Mouse (Mus musculus) cerebellum, postnatal 10 days (tissue): ENCODE results near the gene Vmn1r103.
"Not testable (repeated sequence)": the region's sequence is repeated elsewhere in the genome, so short reads cannot be mapped to it uniquely, and the experiment has no call there.

Experiments used
- DNase-seq, 2 experiments: peaks; one replicate each; pipeline ENCODE4 v3.0.0; 2021; ENCODE audit warnings: mixed read lengths in 2 of 2

The Vmn1r103 gene

GRCm38 (mm10) chr7:20510434-20510833 is at the start of gene Vmn1r103:
Gene Vmn1r103 (minus strand): TSS chr7:20510534.
- not testable (repeated sequence) for DNase-seq

GRCm38 (mm10) chr7:20545657-20546056 is 35.3 kb upstream of the Vmn1r103 start, which contains the start of gene Gm5726:
Gene Gm5726 (minus strand): TSS chr7:20545757.
- DNase-seq: not testable (repeated sequence)

DNA sequence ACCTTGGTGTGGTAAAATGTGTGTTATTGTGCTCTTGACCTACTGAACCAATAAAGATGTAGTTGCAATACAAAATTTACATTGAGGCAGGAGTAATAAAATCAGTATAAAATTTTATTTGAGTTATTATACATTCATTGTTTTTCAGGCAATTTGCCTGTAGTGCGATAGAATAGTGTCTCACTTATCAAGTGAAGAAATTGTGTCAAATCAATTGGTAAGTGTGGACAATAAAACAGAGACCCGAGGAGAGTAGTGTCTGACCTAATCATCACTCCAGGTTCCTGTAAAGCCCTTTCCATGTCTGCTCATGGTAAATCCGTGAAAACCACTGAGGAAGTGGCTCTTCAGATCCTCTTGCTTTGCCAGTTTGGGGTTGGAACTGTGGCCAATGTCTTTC is 23.2 kb upstream of the Vmn1r103 start, which contains the start of gene Vmn1r104:
Gene Vmn1r104 (plus strand): TSS at position 301 of the 400 bp plus-strand sequence.
- DNase-seq: not testable (repeated sequence)

DNA sequence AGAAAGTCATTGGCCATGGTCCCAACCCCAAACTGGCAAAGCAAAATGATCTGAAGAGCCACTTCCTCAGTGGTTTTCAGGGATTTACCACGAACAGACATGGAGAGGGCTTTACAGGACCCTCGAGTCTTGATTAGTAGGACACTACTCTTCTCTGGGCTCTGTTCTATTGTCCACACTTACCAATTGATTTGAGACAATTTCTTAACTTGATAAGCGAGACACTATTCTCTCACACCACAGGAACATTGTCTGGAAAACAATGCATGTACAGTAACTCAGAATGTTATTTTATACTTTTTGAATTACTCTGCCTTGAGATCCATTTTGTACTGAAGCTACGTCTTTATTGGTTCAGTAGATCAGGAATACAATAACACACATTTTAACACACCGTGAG is 35.5 kb downstream of the Vmn1r103 start, which contains the start of gene Gm10670:
Gene Gm10670 (minus strand): TSS at position 101 of the 400 bp plus-strand sequence.
- DNase-seq: not testable (repeated sequence)
